Comparison of ENCODE assay signal across 9 mouse cellular contexts in the genomic region with DNA sequence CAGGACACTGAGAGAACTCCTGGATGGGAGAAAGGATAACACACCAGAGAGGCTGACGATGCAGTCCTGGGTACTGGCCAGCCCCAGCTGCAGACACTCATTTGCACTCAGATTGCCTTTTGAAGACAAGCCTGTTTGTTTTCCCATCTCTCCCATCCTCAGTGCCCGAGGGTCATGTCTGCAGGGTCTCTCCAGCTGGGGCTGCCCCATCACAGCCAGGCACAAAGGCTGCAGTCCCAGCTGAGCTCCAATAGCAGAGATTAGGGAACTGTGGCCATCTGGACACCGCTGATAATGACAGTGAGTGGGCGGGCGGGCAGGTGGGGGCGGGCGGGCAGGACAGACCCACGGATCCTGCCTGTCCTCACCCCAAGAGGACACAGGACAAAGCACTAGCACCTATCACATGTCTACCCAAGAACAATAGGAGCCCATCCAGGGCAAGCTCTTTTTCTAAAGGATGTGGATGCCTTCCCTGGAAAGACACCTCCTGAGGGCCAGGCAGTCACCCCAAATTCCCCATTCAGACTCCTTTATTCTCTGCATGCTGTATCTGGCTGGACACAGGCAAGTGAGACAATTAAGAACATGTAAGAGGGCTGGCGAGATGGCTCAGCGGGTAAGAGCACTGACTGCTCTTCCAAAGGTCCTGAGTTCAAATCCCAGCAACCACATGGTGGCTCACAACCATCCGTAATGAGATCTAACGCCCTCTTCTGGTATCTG. TPM values are rescaled to one million over a fixed set of nuclear protein-coding genes. Genes with fewer than 3 reads are reported as not detected.
DNase-seq lines count a peak whose midpoint lies in the region; ATAC-seq lines count a peak whose summit lies in the region.
"Had no signal": no experiment of that assay in that cellular context is flagged by ENCODE, and none has a peak within 500 bp of the region (broad histone marks: within the 10 kb centered on the region; RNA-seq: fewer than 3 reads in every experiment).

No protein-coding gene starts in this region.

- H3K9me3 ChIP-seq in embryonic facial prominence, embryonic 12.5 days: no peaks in the 10 kb centered on the region
- H3K9me3 ChIP-seq in intestine, embryonic 15.5 days: no peaks in the 10 kb centered on the region
- H3K9me3 ChIP-seq: megakaryocyte, embryonic 14.5 days had no signal

- DNase-seq in layer of hippocampus, adult 11-12 months (ENCODE audit: low spot score): peak; percentile 68
- no peak for DNase-seq in layer of hippocampus, postnatal 14 days (ENCODE audit: low spot score in 2 of 2)
- DNase-seq in ovary, postnatal 10 days (ENCODE audit: low spot score): no peak
- DNase-seq in cerebellum, adult 8-10 months: no peak
- no peak for DNase-seq in testis, postnatal 10 days (ENCODE audit: low spot score)

- 0 out of 2 replicates have a peak overlapping the region, but pooled peaks have one; percentile 23 for H3K27ac ChIP-seq in embryonic facial prominence, embryonic 12.5 days
- no peak overlapping the region for H3K27ac ChIP-seq in intestine, embryonic 15.5 days

- no peak overlapping the region for H3K4me2 ChIP-seq in embryonic facial prominence, embryonic 12.5 days (replicated peaks)
- no peak overlapping the region for H3K4me2 ChIP-seq in intestine, embryonic 15.5 days (replicated peaks)

- WGBS in embryonic facial prominence, embryonic 12.5 days: 74% methylated on average over 12 of the region's 12 CpGs
- WGBS in intestine, embryonic 15.5 days: 59% methylated on average over 12 of the region's 12 CpGs

- no peaks in the 10 kb centered on the region for H3K4me1 ChIP-seq in embryonic facial prominence, embryonic 12.5 days
- peaks cover 20% of the 10 kb centered on the region for H3K4me1 ChIP-seq in intestine, embryonic 15.5 days (replicated peaks)

- H3K36me3 ChIP-seq in embryonic facial prominence, embryonic 12.5 days: peaks cover 60% of the 10 kb centered on the region
- peaks cover 32% of the 10 kb centered on the region for H3K36me3 ChIP-seq in intestine, embryonic 15.5 days

- ATAC-seq in embryonic facial prominence, embryonic 12.5 days (ENCODE audit: insufficient number of reproducible peaks, insufficient read depth, low FRiP score, low TSS enrichment): no peak
- peak; percentile 11 for ATAC-seq in intestine, embryonic 15.5 days
- peak; percentile 43 for ATAC-seq in megakaryocyte progenitor cell, adult 5-6 weeks (replicated peaks; ENCODE audit: poor library complexity)

- H3K9ac ChIP-seq in embryonic facial prominence, embryonic 12.5 days: no peak overlapping the region
- H3K9ac ChIP-seq in intestine, embryonic 15.5 days: no peak overlapping the region

- no peak overlapping the region for H3K4me3 ChIP-seq in embryonic facial prominence, embryonic 12.5 days
- no peak overlapping the region for H3K4me3 ChIP-seq in intestine, embryonic 15.5 days (replicated peaks)
- H3K4me3 ChIP-seq: megakaryocyte, embryonic 14.5 days had no signal

- H3K27me3 ChIP-seq in embryonic facial prominence, embryonic 12.5 days: no peaks in the 10 kb centered on the region
- no peaks in the 10 kb centered on the region; the same call in 1 of the 2 replicates for H3K27me3 ChIP-seq in intestine, embryonic 15.5 days (replicated peaks)

RNA-seq across cellular contexts. Expression of a gene that starts 8.5 kb away (rescaled TPM):
- total RNA-seq in layer of hippocampus, postnatal 14 days (2021): 100 to 1,000 TPM; 245 to 264 TPM
- 695 and 699 TPM in 2 replicates for polyA plus RNA-seq in embryonic facial prominence, embryonic 12.5 days (2016; fragmentation: Nextera tagmentation; extraction: Ambion mirVana)
- polyA plus RNA-seq in intestine, embryonic 15.5 days (2015; fragmentation: Nextera tagmentation; extraction: Ambion mirVana): 810 and 875 TPM in 2 replicates
- total RNA-seq in megakaryocyte progenitor cell, adult 5-6 weeks (2015): 1,629 and 1,793 TPM in 2 replicates
- 2,248 and 2,565 TPM in 2 replicates for total RNA-seq in megakaryocyte progenitor cell, adult 5-6 weeks (2017)

RNA-seq across cellular contexts. Expression of a gene that starts 9.2 kb away (rescaled TPM):
- 1 to 10 TPM; 4.4 to 4.9 TPM for total RNA-seq in layer of hippocampus, postnatal 14 days (2021)
- 2.1 and 2.7 TPM in 2 replicates for polyA plus RNA-seq in embryonic facial prominence, embryonic 12.5 days (2016; fragmentation: Nextera tagmentation; extraction: Ambion mirVana)
- polyA plus RNA-seq in intestine, embryonic 15.5 days (2015; fragmentation: Nextera tagmentation; extraction: Ambion mirVana): 0.49 and 0.62 TPM in 2 replicates
- 0.79 and 1.0 TPM in 2 replicates for total RNA-seq in megakaryocyte progenitor cell, adult 5-6 weeks (2015)
- total RNA-seq in megakaryocyte progenitor cell, adult 5-6 weeks (2017): 1.2 TPM in 2 replicates

Comparison
In these comparisons a context has a peak if more than half of its experiments do, and no peak if none do; other contexts are left out.
1. RNA of a gene that starts 8.5 kb away (total RNA-seq): 1,629 to 2,565 TPM in megakaryocyte progenitor cell, adult 5-6 weeks; 245 to 264 TPM in layer of hippocampus, postnatal 14 days; every median in the first group is over 4 times any median in the second.